Mouse (Mus musculus) MEL (cell line): ENCODE measurements at regions not wholly inside any gene's neighbourhood (a gene's known extent, or its start where the extent isn't known, plus 50 kb on each side); places are given as distances from the start of the nearest gene placed in this dataset.

Source experiments
- DNase-seq: peaks from one replicate; pipeline ENCODE4 v3.0.0; 2011; ENCODE audit warnings: low read depth, low spot score
- H3K27ac ChIP-seq: 2 replicates; pipeline ENCODE4 v1.5.1; 2012; ENCODE audit warnings: low read depth, mild to moderate bottlenecking, control low read depth, low read length, moderate library complexity; ENCODE audit not compliant: control insufficient read depth
- H3K27me3 ChIP-seq, 2 experiments: fragments of 150-350 bp in 1 of 2; sonication (generic) in 1 of 2; 2 replicates each; pipeline ENCODE4 v1.6.1; 2012; ENCODE audit warnings: low read length in 2 of 2, mild to moderate bottlenecking in 2 of 2, improper control_type of control experiment in 1 of 2, moderate library complexity in 1 of 2; ENCODE audit not compliant: insufficient read depth in 2 of 2, control insufficient read depth in 1 of 2
- H3K36me3 ChIP-seq, 2 experiments: 2 replicates each; pipeline ENCODE4 v1.6.1; 2012 to 2014; ENCODE audit warnings: low read length in 2 of 2, improper control_type of control experiment in 1 of 2, inconsistent platforms in 1 of 2, mild to moderate bottlenecking in 1 of 2; ENCODE audit not compliant: insufficient read depth in 2 of 2, control insufficient read depth in 1 of 2
- H3K4me1 ChIP-seq, 2 experiments: fragments of 150-350 bp in 1 of 2; sonication (generic) in 1 of 2; 2 replicates each; pipeline ENCODE4 v1.6.1; 2012; ENCODE audit warnings: low read length in 2 of 2, improper control_type of control experiment in 1 of 2, mild to moderate bottlenecking in 1 of 2; ENCODE audit not compliant: insufficient read depth in 2 of 2, control insufficient read depth in 1 of 2
- H3K4me3 ChIP-seq, 2 experiments: fragments of 150-350 bp in 1 of 2; sonication (generic) in 1 of 2; 2 replicates each; pipeline ENCODE4 v1.5.1; 2012; ENCODE audit warnings: low read depth in 2 of 2, low read length in 2 of 2, mild to moderate bottlenecking in 2 of 2, moderate library complexity in 2 of 2, control low read depth in 1 of 2, improper control_type of control experiment in 1 of 2; ENCODE audit not compliant: control insufficient read depth in 1 of 2, insufficient read depth in 1 of 2
- H3K79me2 ChIP-seq: 2 replicates; pipeline ENCODE4 v1.6.1; 2012; ENCODE audit warnings: mild to moderate bottlenecking, low read length, moderate library complexity; ENCODE audit not compliant: control insufficient read depth, poor library complexity, insufficient read depth
- H3K9ac ChIP-seq: 2 replicates; pipeline ENCODE4 v1.6.1; 2012; ENCODE audit warnings: low read depth, mild to moderate bottlenecking, control low read depth, low read length, moderate library complexity; ENCODE audit not compliant: control insufficient read depth, poor library complexity, severe bottlenecking
- H3K9me3 ChIP-seq: fragments of 150-350 bp; sonication (generic); replicated peaks from 2 replicates; pipeline ENCODE4 v1.6.1; 2012; ENCODE audit warnings: mild to moderate bottlenecking, low read length, improper control_type of control experiment, moderate library complexity; ENCODE audit not compliant: insufficient read depth
- E2F4 ChIP-seq: IDR thresholded peaks from 2 replicates; pipeline ENCODE4 v1.6.1; 2011; ENCODE audit warnings: low read depth, low read length, improper control_type of control experiment, borderline replicate concordance
- ELF1 ChIP-seq: IDR thresholded peaks from 2 replicates; pipeline ENCODE4 v1.6.1; 2014; ENCODE audit warnings: low read depth, mild to moderate bottlenecking, inconsistent platforms, low read length, improper control_type of control experiment, moderate library complexity
- GABPA ChIP-seq: IDR thresholded peaks from 2 replicates; pipeline ENCODE4 v1.6.1; 2012; ENCODE audit warnings: low read depth, mild to moderate bottlenecking, inconsistent platforms, low read length, improper control_type of control experiment, moderate library complexity
- HCFC1 ChIP-seq: IDR thresholded peaks from 2 replicates; pipeline ENCODE4 v1.6.1; 2012; ENCODE audit warnings: low read depth, mild to moderate bottlenecking, inconsistent platforms, low read length, improper control_type of control experiment, moderate library complexity
- JUND ChIP-seq: IDR thresholded peaks from 2 replicates; pipeline ENCODE4 v1.6.1; 2011; ENCODE audit warnings: low read depth, mild to moderate bottlenecking, improper control_type of control experiment, low read length
- KAT2A ChIP-seq: conservative IDR thresholded peaks from 2 replicates; pipeline ENCODE4 v1.6.1; 2012; ENCODE audit warnings: low read depth, low read length, improper control_type of control experiment, inconsistent platforms
- MAX ChIP-seq: IDR thresholded peaks from 2 replicates; pipeline ENCODE4 v1.6.1; 2011; ENCODE audit warnings: low read length, improper control_type of control experiment
- MAZ ChIP-seq: IDR thresholded peaks from 2 replicates; pipeline ENCODE4 v1.6.1; 2012; ENCODE audit warnings: low read depth, mild to moderate bottlenecking, inconsistent platforms, low read length, improper control_type of control experiment
- MEF2A ChIP-seq: IDR thresholded peaks from 2 replicates; pipeline ENCODE4 v1.6.1; 2014; ENCODE audit warnings: low read depth, mild to moderate bottlenecking, inconsistent platforms, low read length, improper control_type of control experiment; ENCODE audit not compliant: poor library complexity, insufficient replicate concordance, severe bottlenecking; ENCODE audit errors: extremely low read depth
- MXI1 ChIP-seq: IDR thresholded peaks from 2 replicates; pipeline ENCODE4 v1.6.1; 2011; ENCODE audit warnings: mild to moderate bottlenecking, low read depth, low read length, improper control_type of control experiment
- MYB ChIP-seq: IDR thresholded peaks from 2 replicates; pipeline ENCODE4 v1.6.1; 2011; ENCODE audit warnings: mild to moderate bottlenecking, low read depth, low read length, improper control_type of control experiment
- MYC ChIP-seq: IDR thresholded peaks from 2 replicates; pipeline ENCODE4 v1.6.1; 2011; ENCODE audit warnings: low read depth, mild to moderate bottlenecking, low read length, improper control_type of control experiment, moderate library complexity
- NELFE ChIP-seq: IDR thresholded peaks from 2 replicates; pipeline ENCODE4 v1.6.1; 2011; ENCODE audit warnings: low read depth, low read length, improper control_type of control experiment
- POLR2A ChIP-seq, 2 experiments: IDR thresholded peaks; 2 replicates each; pipeline ENCODE4 v1.6.1; 2011 to 2012; ENCODE audit warnings: low read length in 2 of 2, mild to moderate bottlenecking in 2 of 2, control low read depth in 1 of 2, improper control_type of control experiment in 1 of 2, low read depth in 1 of 2, moderate library complexity in 1 of 2; ENCODE audit not compliant: control insufficient read depth in 1 of 2, insufficient read depth in 1 of 2, poor library complexity in 1 of 2
- POLR2AphosphoS2 ChIP-seq: IDR thresholded peaks from 2 replicates; pipeline ENCODE4 v1.6.1; 2011; ENCODE audit warnings: low read length, improper control_type of control experiment
- POLR2AphosphoS5 ChIP-seq: IDR thresholded peaks from 2 replicates; pipeline ENCODE4 v1.6.1; 2012; ENCODE audit warnings: low read depth, borderline replicate concordance, mild to moderate bottlenecking, inconsistent platforms, low read length, moderate library complexity, mixed read lengths
- TBP ChIP-seq: IDR thresholded peaks from 2 replicates; pipeline ENCODE4 v1.8.0; 2011; ENCODE audit warnings: low read depth, low read length, improper control_type of control experiment
- USF1 ChIP-seq: IDR thresholded peaks from 2 replicates; pipeline ENCODE4 v1.6.1; 2014; ENCODE audit warnings: low read depth, mild to moderate bottlenecking, inconsistent platforms, low read length, improper control_type of control experiment, moderate library complexity
- USF2 ChIP-seq, 2 experiments: IDR thresholded peaks; 2 replicates each; pipeline ENCODE4 v1.6.1; 2011 to 2012; ENCODE audit warnings: improper control_type of control experiment in 2 of 2, low read length in 2 of 2, borderline replicate concordance in 1 of 2, inconsistent platforms in 1 of 2, low read depth in 1 of 2, mild to moderate bottlenecking in 1 of 2; ENCODE audit not compliant: insufficient read depth in 1 of 2
- ZC3H11A ChIP-seq: IDR thresholded peaks from 2 replicates; pipeline ENCODE4 v1.6.1; 2012; ENCODE audit warnings: low read depth, mild to moderate bottlenecking, inconsistent platforms, low read length, improper control_type of control experiment
- ZKSCAN1 ChIP-seq: IDR thresholded peaks from 2 replicates; pipeline ENCODE4 v1.6.1; 2012; ENCODE audit warnings: low read depth, mild to moderate bottlenecking, inconsistent platforms, low read length, improper control_type of control experiment, moderate library complexity
- ZMIZ1 ChIP-seq: IDR thresholded peaks from 2 replicates; pipeline ENCODE4 v1.6.1; 2012; ENCODE audit warnings: low read depth, mild to moderate bottlenecking, inconsistent platforms, low read length, improper control_type of control experiment, moderate library complexity

DNA sequence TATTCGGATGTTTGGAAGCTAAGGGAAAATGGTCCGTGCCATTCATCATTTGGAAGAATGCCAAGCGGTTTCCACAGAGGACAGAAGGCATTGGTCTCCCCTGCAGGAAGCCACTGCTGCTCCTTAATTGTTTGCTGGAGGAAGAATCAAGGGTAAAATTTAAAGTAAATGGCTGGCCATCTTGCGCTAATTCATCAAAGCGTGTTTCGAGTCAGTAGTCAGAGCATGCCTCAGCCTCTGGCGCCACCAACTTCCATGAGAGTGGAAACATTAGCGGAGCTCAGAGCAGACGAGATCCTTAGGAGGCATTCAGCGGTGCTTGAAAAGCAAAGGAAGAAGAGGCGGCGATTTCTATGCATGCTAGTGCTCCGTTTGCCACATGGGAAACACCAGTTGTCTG lies 767.6 kb upstream of the A1bg start:
- Histone ChIP-seq H3K27me3 (no peaks in the 10 kb centered on the region), H3K4me3 (no peak overlapping the region), H3K9ac (no peak overlapping the region), H3K27ac (no peak overlapping the region), H3K36me3 (no peaks in the 10 kb centered on the region), H3K9me3 (no peaks in the 10 kb centered on the region), H3K4me1 (no peaks in the 10 kb centered on the region), H3K79me2 (no peaks in the 10 kb centered on the region)
- no peak for DNase-seq
- TF ChIP-seq POLR2A (IDR thresholded peaks at IDR 0.05; ENCODE audit: control insufficient read depth in 1 of 2, insufficient read depth in 1 of 2, low read depth in 1 of 2, low read length in 2 of 2, poor library complexity in 1 of 2) = no peak
- no peak for TF ChIP-seq KAT2A
- no peak for TF ChIP-seq HCFC1

GRCm38 (mm10) chr15:61689776-61690397 lies 767.1 kb upstream of the A1bg start:
- H3K4me3 ChIP-seq = no peak overlapping the region
- no peak for TF ChIP-seq TBP
- no peak for TF ChIP-seq MAZ
- no peak for TF ChIP-seq GABPA
- TF ChIP-seq ZKSCAN1 = no peak
- TF ChIP-seq NELFE = no peak
- TF ChIP-seq POLR2AphosphoS5 = no peak
- no peak for TF ChIP-seq POLR2AphosphoS2
- TF ChIP-seq USF1 = no peak
- TF ChIP-seq MXI1 = no peak
- TF ChIP-seq ELF1 = no peak
- TF ChIP-seq ZC3H11A = no peak
- no peak for TF ChIP-seq USF2 (IDR thresholded peaks at IDR 0.05; ENCODE audit: borderline replicate concordance in 1 of 2, insufficient read depth in 1 of 2, low read depth in 1 of 2, low read length in 2 of 2)
- TF ChIP-seq ZMIZ1 = no peak
- TF ChIP-seq MEF2A = no peak
- TF ChIP-seq E2F4 = no peak
- no peak for TF ChIP-seq MYC
- TF ChIP-seq JUND = no peak
- TF ChIP-seq MYB = no peak
- no peak for TF ChIP-seq KAT2A
- no peak for TF ChIP-seq MAX
- no peak overlapping the region for H3K27ac ChIP-seq
- H3K27me3 ChIP-seq = no peaks in the 10 kb centered on the region
- no peak for DNase-seq
- H3K9ac ChIP-seq = no peak overlapping the region
- H3K4me1 ChIP-seq = no peaks in the 10 kb centered on the region
- no peaks in the 10 kb centered on the region for H3K79me2 ChIP-seq
- H3K36me3 ChIP-seq = no peaks in the 10 kb centered on the region
- no peaks in the 10 kb centered on the region for H3K9me3 ChIP-seq
